Mouse (Mus musculus) large intestine, adult 2 months (tissue): ENCODE data around the gene Rad51. TPM values are rescaled to one million over a fixed set of nuclear protein-coding genes. Genes with fewer than 3 reads are reported as not detected.

Experiments
- DNase-seq: peaks from one replicate; pipeline ENCODE4 v3.0.0-alpha.2; 2012; ENCODE audit warnings: low read depth, low spot score
- WGBS: fragments of 180-500 bp; shearing (Covaris S2); methylation state at CpG from one replicate; pipeline ENCODE4 v1.1.7; 2018; 5-methylcytosine and 5-hydroxymethylcytosine counted together
- polyA plus RNA-seq: library from polyadenylated mRNA; depleted of rRNA; stranded (reverse); fragments of >200 nt; gene quantifications from 2 replicates; pipeline ENCODE4 v1.2.3, GENCODE M21; 2012; rRNA removed

The Rad51 gene
- polyA plus RNA-seq, 1 experiment: 25.3 TPM

- WGBS: 78% methylated on average over 4 of the region's 4 CpGs
- no peak for DNase-seq
Measured at GRCm38 (mm10) chr2:119196316-119197108, 83.9 kb downstream of the Rad51 start.

Other genes starting within 250 kb of the Rad51 start
- 11.3 and 12.9 TPM in 2 replicates for gene Bahd1, start 212.4 kb upstream of the Rad51 start, polyA plus RNA-seq
- 3.6 and 3.8 TPM in 2 replicates for gene Chst14, start 186.3 kb upstream of the Rad51 start, polyA plus RNA-seq
- gene Ccdc32, start 83.4 kb upstream of the Rad51 start, polyA plus RNA-seq: 12.4 and 16.0 TPM in 2 replicates
- 2.3 and 4.0 TPM in 2 replicates for gene Rpusd2, start 78.0 kb upstream of the Rad51 start, polyA plus RNA-seq
- gene Knl1, start 65.7 kb upstream of the Rad51 start, polyA plus RNA-seq: 0.43 and 1.1 TPM in 2 replicates
- 31.2 and 52.2 TPM in 2 replicates for gene Rmdn3, start 44.2 kb downstream of the Rad51 start, polyA plus RNA-seq
- 55.8 and 78.9 TPM in 2 replicates for gene Gchfr, start 55.0 kb downstream of the Rad51 start, polyA plus RNA-seq
- 0.30 and 0.35 TPM in 2 replicates for gene Gm14137, start 61.7 kb downstream of the Rad51 start, polyA plus RNA-seq
- gene Zfyve19, start 95.8 kb downstream of the Rad51 start, polyA plus RNA-seq: 45.2 and 62.6 TPM in 2 replicates
- gene Dnajc17, start 96.0 kb downstream of the Rad51 start, polyA plus RNA-seq: 3.6 and 4.0 TPM in 2 replicates
- 424 and 448 TPM in 2 replicates for gene Ppp1r14d, start 117.1 kb downstream of the Rad51 start, polyA plus RNA-seq
- gene Spint1, start 124.6 kb downstream of the Rad51 start, polyA plus RNA-seq: 196 and 257 TPM in 2 replicates
- 1.2 and 1.4 TPM in 2 replicates for gene Rhov, start 158.5 kb downstream of the Rad51 start, polyA plus RNA-seq
- gene Vps18, start 175.9 kb downstream of the Rad51 start, polyA plus RNA-seq: 16.4 and 19.2 TPM in 2 replicates
- gene Dll4, start 213.0 kb downstream of the Rad51 start, polyA plus RNA-seq: 15.6 and 17.0 TPM in 2 replicates
- 5.3 and 6.8 TPM in 2 replicates for gene Chac1, start 238.4 kb downstream of the Rad51 start, polyA plus RNA-seq